Mouse (Mus musculus) layer of hippocampus, postnatal 36 days (tissue): ENCODE results near the gene Thumpd2. TPM values are rescaled to one million over a fixed set of nuclear protein-coding genes. Genes with fewer than 3 reads are reported as not detected.
A peak's percentile ranks its signal among the peaks of the same experiment; 100 is the strongest.

Experiments
- DNase-seq, 2 experiments: peaks; one replicate each; pipeline ENCODE4 v3.0.0; 2022
- total RNA-seq, 2 experiments: library from RNA; stranded (reverse); gene quantifications; 2 replicates each; pipeline ENCODE4 v1.2.3; 2021

Thumpd2 gene
- total RNA-seq, 2 experiments from 2014 or later, result 7.0 to 7.6 TPM

DNA sequence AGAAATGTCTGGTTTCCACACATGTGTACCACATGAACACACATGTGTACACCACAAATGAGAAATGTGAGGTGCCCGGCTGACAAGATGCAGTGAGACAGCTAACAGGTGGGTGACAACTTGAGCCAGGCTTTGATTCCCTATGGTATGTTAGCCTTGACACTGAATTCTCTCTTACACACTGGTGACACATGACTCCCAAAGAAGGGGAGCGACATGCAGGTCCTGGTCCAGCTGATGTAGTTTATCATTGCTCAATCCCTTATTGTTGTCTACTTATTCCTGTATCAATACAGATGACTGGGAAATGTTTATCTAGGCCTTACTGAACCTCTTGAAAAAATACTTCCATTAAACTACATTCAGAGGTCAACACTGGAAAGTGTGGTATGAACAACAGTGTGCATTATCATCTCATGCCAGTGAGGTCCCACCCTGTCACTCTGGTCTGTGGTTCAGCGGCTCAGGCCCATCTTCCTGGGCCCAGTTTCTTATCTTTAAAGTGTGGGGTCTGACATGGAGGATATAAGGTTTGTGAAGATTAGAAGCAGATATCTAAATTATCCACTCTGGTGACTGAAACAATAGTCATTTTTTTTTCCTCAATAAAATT lies 32.9 kb downstream of the Thumpd2 start:
- no peak for DNase-seq

DNA sequence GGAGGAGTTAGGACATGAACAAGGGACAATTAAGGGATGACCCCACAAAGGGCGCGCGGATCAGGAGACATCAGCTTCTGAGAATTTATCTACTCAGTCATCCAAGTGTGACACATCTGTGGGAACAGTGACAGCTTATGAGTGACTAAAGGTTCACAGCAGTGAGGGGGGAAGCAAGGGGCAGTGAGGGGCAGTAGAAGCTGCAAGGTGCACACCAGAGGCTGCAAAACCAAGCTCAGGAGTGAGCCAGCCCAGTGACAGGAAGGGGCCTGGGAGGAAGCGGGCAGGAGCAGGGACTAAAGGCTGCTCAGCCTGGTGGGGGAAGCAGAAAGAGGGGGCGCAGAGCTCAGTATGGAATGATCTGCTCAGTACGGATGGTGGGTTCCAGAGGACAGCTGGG lies 37.6 kb downstream of the Thumpd2 start:
- no peak for DNase-seq

DNA sequence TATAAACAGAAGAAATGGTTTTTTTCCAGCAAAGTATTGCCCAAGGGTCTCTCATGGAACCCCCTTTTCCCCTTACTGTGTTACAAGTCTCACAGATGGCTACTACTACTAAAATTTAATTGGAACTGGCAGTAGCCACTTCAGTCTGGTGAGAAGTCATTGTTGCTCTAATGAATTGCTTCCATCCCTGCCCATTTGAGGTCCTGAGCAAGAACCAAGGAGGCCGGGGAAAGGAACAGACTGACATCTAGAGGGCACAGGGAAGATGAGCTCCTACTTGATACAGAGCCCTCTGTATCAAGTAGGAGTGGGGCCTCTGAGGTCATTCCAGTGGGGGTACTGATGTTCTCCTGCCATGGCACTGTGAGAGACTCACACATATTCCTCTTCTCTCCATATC lies 47.8 kb downstream of the Thumpd2 start:
- DNase-seq, result no peak

DNA sequence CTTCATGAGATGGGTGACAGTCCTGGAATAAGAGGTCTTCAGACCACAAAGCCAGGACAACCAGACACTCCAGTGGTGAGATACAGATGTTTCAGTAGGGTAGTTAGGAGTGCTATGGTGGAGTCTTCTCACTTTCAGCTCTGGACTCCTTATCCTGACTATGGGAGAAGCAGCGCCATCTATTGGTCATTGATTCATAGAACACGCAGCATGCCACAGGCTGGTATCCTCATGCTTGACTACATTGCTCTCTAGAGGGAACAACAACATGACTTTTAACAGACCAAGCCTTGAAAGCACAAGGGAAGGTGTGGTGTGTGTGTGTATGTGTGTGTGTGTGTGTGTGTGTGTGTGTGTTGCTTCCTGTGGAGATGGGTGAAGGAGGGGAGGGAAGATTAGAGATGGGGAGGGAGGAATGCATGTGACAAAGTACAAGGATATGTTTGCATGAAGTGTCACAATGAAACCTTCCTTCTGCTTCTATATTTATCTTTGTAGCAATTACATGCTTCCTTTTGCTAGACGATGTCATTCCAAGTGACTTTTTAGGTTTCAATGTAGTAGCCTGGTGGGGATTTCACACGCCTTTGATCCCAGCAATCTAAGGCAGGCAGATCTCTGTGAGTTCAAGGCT lies 49.0 kb downstream of the Thumpd2 start:
- DNase-seq, result no peak

DNA sequence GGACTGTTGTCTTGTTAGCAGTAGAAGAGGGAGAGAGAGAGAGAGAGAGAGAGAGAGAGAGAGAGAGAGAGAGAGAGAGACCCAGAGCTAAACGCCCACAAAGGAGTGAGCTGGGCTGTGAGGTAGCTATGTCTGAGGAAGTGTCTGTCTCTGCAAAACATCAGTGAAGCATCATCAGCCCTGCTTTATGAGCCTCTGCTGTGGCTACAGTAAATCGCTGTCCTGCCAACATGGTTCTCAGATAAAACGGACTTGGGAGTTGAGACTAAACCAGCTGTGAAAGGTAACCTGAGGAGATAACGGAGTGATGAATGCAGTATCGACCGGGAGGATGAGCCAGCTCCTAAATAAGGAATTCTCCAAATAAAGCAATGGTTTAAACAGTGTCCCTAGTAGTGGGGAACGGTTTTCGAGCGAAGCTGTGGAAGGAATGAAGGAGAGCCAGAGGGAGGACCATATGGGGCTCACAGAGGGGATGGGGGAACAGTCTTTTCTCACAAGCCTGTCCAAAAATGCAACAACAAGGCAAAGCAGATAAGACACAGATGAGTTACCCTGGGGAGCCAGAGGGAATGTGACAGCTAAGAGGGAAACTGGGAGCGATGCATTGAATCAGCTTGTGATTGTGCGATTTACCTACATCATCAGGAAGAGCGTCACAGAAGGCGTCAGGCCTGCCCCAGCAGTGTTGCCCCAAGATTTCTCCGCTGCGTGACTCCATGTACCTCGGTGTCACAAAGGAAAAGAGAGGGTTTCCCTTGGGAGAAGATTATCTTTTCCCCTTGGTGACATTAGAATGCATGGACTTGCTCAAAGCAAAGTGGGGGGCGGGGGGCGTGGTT lies 53.8 kb downstream of the Thumpd2 start:
- peak in 1 of 2 experiments; percentile 58 for DNase-seq

DNA sequence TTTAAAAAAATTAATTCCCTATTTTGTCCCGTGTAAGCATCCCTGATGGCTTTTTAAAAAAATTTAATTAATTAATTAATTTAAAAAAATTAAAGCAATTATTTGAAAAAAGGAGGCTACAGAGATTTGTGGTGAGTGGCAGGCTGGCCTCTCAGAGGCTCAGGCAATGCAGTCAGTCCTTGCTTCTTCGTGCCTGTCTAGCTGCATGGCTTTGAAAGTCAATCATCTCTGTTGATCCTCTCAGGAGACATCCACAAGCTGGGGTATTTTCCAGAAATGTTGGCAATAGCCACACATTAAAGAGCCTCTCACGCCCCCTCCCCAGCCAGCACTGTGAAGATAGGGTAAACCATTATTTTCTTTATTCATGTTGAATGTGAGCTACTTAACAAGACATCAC lies 54.7 kb downstream of the Thumpd2 start:
- no peak for DNase-seq

DNA sequence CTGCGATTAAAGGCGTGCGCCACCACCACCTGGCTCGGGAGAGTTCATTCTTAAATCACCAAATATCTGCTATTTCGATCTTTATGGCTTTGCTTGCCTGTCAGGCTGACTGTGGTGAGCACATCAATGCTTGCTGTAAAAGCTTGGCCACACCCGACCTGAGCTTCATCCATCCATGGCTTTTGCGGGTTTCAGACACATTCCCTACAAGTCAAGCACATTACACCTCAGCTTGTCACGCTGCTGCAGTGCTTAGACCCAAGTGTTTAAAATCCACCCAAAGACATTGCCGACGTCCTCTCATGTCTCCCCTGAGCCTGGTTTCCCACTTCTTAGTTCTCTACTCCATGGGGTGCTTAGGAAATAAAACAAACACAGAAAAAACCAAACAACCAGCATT lies 55.8 kb downstream of the Thumpd2 start:
- no peak for DNase-seq

DNA sequence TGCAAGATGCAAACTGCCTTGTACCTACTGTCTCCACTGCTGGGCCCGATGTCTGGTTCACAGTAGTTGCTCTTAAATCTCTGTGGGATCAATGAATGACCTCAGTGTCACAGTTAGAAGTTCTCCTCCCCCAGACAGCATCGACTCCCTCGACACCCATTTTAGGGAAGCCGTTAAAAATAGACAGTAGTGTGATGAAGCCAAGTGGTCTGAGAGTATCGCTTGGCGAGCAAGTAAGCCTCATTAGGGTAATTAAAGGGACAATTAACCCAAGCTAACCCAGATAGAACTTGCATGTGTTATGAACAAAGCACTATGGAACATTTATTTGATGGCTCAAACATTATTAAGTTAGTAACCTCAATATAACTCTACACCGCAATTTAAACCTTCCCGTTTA lies 59.6 kb downstream of the Thumpd2 start:
- no peak for DNase-seq

DNA sequence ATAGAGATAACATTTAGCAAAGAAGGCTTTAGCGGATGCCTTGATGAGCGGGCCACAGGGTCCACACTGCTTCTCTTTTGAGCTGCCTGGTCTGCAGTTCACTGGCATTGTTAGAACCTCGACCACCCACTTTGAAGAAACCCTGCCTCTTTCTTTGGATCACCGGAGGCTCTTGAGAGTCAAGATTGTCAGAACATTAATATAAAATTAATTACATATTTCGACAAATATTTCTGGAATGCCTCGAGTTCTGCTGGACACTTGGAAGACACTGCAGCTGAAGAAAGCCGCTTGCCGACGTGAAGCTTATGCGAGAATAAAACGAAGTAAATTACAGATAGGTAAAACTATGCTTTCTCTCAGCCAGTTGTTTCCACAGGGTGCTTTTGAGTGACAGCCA lies 60.4 kb downstream of the Thumpd2 start:
- no peak for DNase-seq

DNA sequence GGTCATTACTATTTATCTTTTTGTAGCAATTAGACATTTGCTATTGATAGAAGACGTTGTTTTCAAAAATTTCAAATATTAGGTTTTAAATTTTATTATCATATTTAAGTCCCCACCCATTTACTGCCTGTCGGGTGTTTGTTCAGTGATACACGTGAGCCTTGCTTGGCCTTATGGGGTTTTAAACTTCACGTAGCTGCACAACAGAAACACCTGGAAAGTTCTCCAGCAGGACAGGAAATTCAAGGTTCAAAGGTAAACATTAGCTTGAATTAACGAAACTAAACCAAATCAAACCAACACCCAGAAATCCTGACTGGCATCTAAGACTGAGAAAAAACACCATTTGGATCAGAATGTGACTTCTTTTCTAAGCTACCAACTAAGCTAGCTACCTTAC lies 62.8 kb downstream of the Thumpd2 start:
- no peak for DNase-seq

DNA sequence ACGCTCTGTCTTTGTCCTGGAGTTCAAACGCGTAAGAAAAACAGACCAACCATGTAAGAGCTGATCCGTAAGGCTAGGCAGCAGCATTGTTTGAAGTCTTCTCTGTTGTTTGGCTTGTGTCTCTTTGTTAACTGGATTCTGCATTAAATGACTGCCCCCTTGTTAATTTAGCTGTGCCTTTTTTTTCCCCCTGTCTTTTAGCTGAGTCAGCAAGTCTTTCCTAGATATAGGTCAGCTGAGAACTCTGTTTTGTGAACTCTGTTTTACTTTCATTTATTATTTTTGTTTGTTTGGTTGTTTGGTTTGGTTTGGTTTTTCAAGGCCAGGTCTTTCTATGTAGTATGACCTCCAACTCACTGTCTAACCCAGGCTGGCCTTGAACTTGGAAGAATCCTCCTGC lies 63.2 kb downstream of the Thumpd2 start:
- no peak for DNase-seq

DNA sequence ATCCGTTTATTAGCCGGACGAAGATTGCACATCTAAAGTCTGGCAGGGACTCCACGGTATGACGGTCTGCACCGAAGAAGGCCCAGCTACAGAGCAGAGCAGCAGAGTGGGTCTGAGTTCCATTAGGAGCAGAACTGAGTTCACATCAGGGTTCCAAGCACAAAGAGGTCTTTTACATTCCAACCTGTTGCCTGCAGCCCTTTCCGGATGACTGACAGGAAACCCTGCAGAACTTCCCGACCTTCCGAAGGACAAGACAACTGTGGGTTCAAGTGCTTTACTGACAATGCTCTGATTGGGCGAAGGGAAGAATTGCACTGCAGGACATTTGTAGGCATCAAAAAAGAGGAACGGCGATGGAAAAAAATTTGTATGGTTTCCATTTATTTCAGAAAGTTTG lies 63.9 kb downstream of the Thumpd2 start:
- DNase-seq, result no peak

DNA sequence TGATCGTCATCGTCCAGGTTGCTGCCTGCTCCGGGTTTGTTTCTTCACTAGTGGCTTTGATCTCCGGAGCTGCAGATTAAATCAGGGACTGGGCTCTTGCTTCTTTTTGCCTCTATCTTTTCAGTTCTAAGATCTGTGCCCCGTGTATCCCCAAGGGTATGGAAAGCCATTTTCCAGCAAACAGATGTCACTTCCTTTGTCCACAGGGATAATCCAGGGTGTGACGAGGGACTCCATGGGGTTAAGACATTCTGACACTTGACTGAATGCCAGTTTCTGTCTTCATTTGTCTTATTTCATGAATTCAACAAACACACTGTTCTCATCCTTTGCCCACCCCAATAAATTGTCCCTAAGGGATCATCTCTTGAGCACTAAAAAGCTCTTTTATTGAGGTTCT lies 65.9 kb downstream of the Thumpd2 start:
- no peak for DNase-seq

DNA sequence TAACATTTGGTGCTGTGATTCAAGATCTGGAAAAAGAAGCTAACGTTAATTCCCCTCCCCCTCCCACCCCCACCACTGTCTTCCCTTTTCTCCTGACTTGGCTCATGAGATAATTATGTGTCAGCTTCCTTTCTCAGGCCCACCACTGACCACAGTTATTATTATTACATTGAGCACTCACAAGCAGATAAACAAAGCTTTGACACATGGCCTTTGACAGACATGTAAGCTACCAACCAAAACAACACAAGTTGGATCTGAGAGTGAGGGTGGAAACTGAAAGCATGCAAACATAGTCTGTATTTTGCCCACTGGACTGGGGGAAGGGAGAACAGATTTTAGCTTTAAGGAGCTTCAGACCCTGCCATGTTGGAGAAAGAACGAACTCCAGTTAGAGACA lies 67.7 kb downstream of the Thumpd2 start:
- DNase-seq, result no peak

DNA sequence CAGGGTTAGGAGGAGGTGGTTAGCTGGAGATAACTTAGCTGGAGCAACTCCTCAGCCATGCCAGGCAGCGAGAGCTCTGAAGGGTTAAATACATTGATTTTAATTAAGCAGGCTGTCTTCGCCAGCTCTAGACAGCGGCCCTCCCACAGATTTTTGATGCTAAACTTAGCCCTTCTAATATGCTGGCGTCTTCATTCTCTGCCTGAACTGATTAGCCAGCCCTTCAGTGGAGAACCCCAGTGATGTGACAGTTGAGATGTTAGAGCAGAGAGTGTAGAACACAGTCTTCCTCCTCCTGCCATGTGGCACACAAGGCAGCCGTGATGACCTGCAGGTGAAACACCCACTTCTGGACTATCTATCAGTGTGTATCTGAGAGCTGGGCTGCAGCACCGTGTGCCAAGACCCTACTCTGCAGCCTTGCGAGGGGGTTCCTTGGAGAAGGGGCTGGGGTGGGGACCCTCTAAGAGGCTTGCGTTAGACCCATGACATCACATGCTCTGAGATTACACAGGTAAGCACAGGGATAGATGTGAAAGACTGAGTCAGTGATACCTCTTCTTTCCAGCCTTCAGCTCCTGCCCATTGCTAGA lies 73.3 kb downstream of the Thumpd2 start:
- DNase-seq, result no peak

DNA sequence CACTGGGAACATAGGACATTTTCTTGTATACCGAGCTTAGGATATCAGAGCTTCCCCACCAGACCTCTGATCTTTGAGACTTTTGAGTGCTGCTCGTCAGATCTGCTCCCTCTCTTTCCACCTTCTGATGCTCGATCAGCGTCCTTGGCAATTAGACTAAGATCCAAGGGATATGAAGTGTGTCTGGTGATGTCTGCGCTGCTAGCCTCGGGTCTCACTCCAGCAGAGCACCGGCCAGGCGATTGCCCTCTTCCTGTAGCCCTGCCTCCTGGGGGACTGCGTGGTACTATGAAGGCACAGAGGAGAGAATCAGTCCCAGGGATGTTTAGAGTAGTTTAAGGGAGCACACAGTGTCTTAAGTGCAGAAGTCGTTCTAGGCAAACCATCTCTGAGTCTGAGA lies 81.9 kb downstream of the Thumpd2 start:
- no peak for DNase-seq

DNA sequence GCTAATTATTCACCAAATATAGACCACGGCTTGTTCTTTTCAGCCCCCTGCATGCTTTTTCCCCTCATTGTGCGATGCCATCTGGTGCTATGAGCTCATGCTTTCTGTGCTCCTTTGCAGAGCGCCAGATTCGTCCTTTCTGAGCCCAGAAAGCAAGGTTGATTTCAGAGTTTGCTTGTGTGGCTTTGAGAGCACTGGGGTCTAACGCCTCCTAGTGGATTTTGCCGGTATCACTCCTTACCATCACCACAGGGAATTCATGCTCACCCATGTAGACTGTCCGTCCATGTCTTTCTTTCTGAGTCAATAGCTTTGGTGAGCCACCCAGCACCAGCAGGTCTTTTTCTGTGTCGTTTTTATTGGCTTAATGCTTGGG lies 82.5 kb downstream of the Thumpd2 start:
- DNase-seq, result peak; percentile 86 to 89

DNA sequence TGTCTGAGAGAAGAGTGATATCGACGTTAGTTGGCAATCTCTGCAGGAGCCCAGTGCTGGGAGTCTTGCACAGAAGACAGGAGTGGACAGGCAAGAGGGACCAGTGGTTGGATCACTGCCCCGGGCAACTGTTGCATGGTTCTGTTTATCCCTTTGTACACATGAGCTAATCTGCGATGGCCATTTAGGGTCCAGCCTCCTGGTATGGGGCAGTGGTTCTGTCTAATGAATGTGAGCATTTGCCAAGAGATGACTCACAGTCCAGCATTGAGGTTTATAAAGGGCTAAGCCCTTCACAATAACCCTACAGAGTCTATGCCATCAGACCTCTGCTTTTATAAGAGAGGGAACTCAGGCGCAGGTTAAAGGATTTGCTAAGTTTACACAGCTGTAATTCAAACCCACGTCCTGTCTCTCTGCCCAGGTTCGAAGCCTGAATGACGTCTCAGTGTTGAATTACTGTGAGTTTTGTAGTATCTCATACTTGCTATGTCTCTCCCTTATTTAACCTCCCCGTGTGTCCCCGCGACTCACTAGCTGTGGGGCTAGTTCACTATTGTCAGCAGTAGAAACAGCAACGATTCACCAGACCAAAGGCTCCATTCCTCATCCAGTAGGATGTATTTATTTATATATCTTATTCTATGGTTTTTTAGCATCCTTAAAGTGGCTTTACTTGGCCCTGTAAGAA lies 83.0 kb downstream of the Thumpd2 start:
- no peak for DNase-seq

DNA sequence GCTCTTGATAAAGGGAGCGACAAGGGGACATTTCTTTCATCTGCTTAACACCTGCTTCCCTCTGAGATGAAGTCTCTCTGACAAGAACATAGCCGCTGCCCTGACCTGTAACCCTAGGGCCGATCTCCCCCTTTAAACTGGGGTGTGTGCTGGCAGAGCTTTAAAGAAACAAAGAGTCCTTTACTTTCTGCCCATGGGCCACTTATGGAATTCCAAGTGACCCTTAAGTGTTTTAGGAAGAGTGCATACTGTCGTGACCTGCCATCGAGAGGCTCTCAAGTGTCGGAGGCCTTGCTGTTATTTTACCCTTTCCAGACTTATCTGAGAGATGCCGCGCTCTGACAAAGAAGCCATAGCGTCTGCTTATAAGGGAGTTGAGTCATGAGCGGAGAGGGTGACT lies 84.8 kb downstream of the Thumpd2 start:
- no peak for DNase-seq

DNA sequence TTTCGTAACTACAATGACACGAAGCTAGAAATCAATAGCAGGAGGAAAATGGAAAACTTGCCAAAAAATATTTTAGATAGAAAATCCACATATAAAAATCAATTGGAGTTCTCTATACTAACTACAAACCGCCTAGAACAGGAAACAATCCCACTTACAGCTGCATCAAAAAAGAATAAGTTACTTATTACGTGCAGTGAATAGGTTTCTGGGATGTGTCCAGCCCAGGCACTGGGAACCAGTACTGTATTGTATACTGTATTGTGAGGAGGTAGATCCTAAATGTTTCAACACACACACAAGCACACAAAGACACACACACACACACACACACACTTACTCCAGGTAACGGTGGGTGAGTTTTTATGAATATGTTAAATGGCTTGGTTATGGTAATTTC lies 87.6 kb downstream of the Thumpd2 start:
- DNase-seq, result no peak
